Mouse (Mus musculus) cerebellum, adult 2 months (tissue): ENCODE measurements around the gene D7Ertd443e.

Source experiments
- CTCF ChIP-seq: fragments of 200-500 bp; IDR thresholded peaks from 2 replicates; pipeline ENCODE4 v1.5.1; 2011; ENCODE audit warnings: low read depth, mild to moderate bottlenecking, control low read depth, low read length, moderate library complexity, borderline replicate concordance; ENCODE audit not compliant: insufficient read depth
- POLR2A ChIP-seq: fragments of 200-500 bp; IDR thresholded peaks from 2 replicates; pipeline ENCODE4 v1.6.1; 2011; ENCODE audit warnings: low read length, control low read depth, borderline replicate concordance; ENCODE audit not compliant: insufficient read depth

- TF ChIP-seq CTCF (no peak), POLR2A (no peak)
These were observed 144.2 kb downstream of the D7Ertd443e start for GRCm38 (mm10) chr7:134241212-134241611.
